Mouse (Mus musculus) CH12.LX (cell line): ENCODE data around the gene Gm48551. TPM values are rescaled to one million over a fixed set of nuclear protein-coding genes. Genes with fewer than 3 reads are reported as not detected.

Experiments
- DNase-seq: peaks from one replicate; pipeline ENCODE4 v3.0.0-alpha.2; 2013; ENCODE audit errors: extremely low read depth
- H3K27ac ChIP-seq: 2 replicates; pipeline ENCODE4 v1.5.1; 2012; ENCODE audit warnings: low read depth, mild to moderate bottlenecking, control low read depth, moderate library complexity; ENCODE audit not compliant: insufficient read depth
- H3K27me3 ChIP-seq: replicated peaks from 2 replicates; pipeline ENCODE3; 2012; ENCODE audit warnings: inconsistent platforms
- H3K36me3 ChIP-seq, 2 experiments: replicated peaks in 1 of 2; 2 replicates each; pipeline versions ENCODE3 to v1.6.1; 2012; ENCODE audit warnings: inconsistent platforms in 1 of 2, low read length in 1 of 2, mild to moderate bottlenecking in 1 of 2, mixed read lengths in 1 of 2, moderate library complexity in 1 of 2; ENCODE audit not compliant: control insufficient read depth in 1 of 2, insufficient read depth in 1 of 2
- H3K4me1 ChIP-seq, 2 experiments: 2 replicates each; pipeline ENCODE4 v1.6.1; 2012; ENCODE audit warnings: inconsistent platforms in 1 of 2, moderate library complexity in 1 of 2; ENCODE audit not compliant: insufficient read depth in 2 of 2, control insufficient read depth in 1 of 2
- H3K4me2 ChIP-seq: 2 replicates; pipeline ENCODE4 v1.6.1; 2012; ENCODE audit warnings: low read depth, mild to moderate bottlenecking, control low read depth; ENCODE audit not compliant: poor library complexity, insufficient read depth, severe bottlenecking
- H3K4me3 ChIP-seq, 3 experiments: fragments of 150-350 bp in 1 of 3; sonication (generic) in 1 of 3; replicated peaks in 1 of 3; 2 replicates each; pipeline versions ENCODE3 to v1.5.1; 2011 to 2012; ENCODE audit warnings: low read depth in 2 of 3, low read length in 2 of 3, mild to moderate bottlenecking in 2 of 3, moderate library complexity in 2 of 3, control low read depth in 1 of 3, improper control_type of control experiment in 1 of 3, inconsistent platforms in 1 of 3, mixed read lengths in 1 of 3; ENCODE audit not compliant: poor library complexity in 1 of 3
- H3K79me2 ChIP-seq: replicated peaks from 2 replicates; pipeline ENCODE4 v1.6.1; 2012; ENCODE audit warnings: mild to moderate bottlenecking, moderate library complexity; ENCODE audit not compliant: control insufficient read depth, poor library complexity, insufficient read depth, severe bottlenecking; ENCODE audit errors: extremely low read depth
- H3K9ac ChIP-seq: 2 replicates; pipeline ENCODE4 v1.6.1; 2012; ENCODE audit warnings: low read depth, mild to moderate bottlenecking, control low read depth, moderate library complexity; ENCODE audit not compliant: insufficient read depth
- H3K9me3 ChIP-seq: replicated peaks from 2 replicates; pipeline ENCODE3; 2012; ENCODE audit warnings: low read length, inconsistent platforms, mixed read lengths
- CHD1 ChIP-seq: IDR thresholded peaks from 2 replicates; pipeline ENCODE4 v1.6.1; 2012; ENCODE audit warnings: low read depth, low read length, improper control_type of control experiment, inconsistent platforms
- CHD2 ChIP-seq: IDR thresholded peaks from 2 replicates; pipeline ENCODE4 v1.6.1; 2011; ENCODE audit warnings: low read length, improper control_type of control experiment
- CTCF ChIP-seq, 2 experiments: IDR thresholded peaks in 1 of 2; conservative IDR thresholded peaks in 1 of 2; 2 replicates each; pipeline ENCODE4 v1.5.1; 2011 to 2012; ENCODE audit warnings: low read depth in 2 of 2, low read length in 2 of 2, improper control_type of control experiment in 1 of 2, inconsistent platforms in 1 of 2, mild to moderate bottlenecking in 1 of 2, moderate library complexity in 1 of 2
- E2F4 ChIP-seq: IDR thresholded peaks from 2 replicates; pipeline ENCODE4 v1.6.1; 2011; ENCODE audit warnings: low read depth, low read length, improper control_type of control experiment; ENCODE audit not compliant: insufficient replicate concordance
- ELF1 ChIP-seq: IDR thresholded peaks from 2 replicates; pipeline ENCODE4 v1.6.1; 2014; ENCODE audit warnings: low read depth, mild to moderate bottlenecking, inconsistent platforms, low read length, improper control_type of control experiment
- EP300 ChIP-seq: IDR thresholded peaks from 2 replicates; pipeline ENCODE4 v1.6.1; 2011; ENCODE audit warnings: low read length, improper control_type of control experiment
- ETS1 ChIP-seq: conservative IDR thresholded peaks from 2 replicates; pipeline ENCODE4 v1.6.1; 2012; ENCODE audit warnings: low read depth, mild to moderate bottlenecking, inconsistent platforms, low read length, improper control_type of control experiment, moderate library complexity
- GABPA ChIP-seq: IDR thresholded peaks from 2 replicates; pipeline ENCODE4 v1.6.1; 2012; ENCODE audit warnings: low read depth, low read length, improper control_type of control experiment, inconsistent platforms; ENCODE audit not compliant: insufficient replicate concordance
- HCFC1 ChIP-seq: IDR thresholded peaks from 2 replicates; pipeline ENCODE4 v1.6.1; 2012; ENCODE audit warnings: low read depth, mild to moderate bottlenecking, inconsistent platforms, low read length, improper control_type of control experiment
- IRF4 ChIP-seq: IDR thresholded peaks from 2 replicates; pipeline ENCODE4 v1.6.1; 2014; ENCODE audit warnings: low read depth, mild to moderate bottlenecking, inconsistent platforms, low read length, improper control_type of control experiment
- JUN ChIP-seq: IDR thresholded peaks from 2 replicates; pipeline ENCODE4 v1.6.1; 2011; ENCODE audit warnings: low read depth, mild to moderate bottlenecking, low read length, improper control_type of control experiment, moderate library complexity; ENCODE audit not compliant: insufficient read depth
- JUND ChIP-seq: conservative IDR thresholded peaks from 2 replicates; pipeline ENCODE4 v1.6.1; 2011; ENCODE audit warnings: low read depth, low read length, improper control_type of control experiment
- KAT2A ChIP-seq: IDR thresholded peaks from 2 replicates; pipeline ENCODE4 v1.6.1; 2012; ENCODE audit warnings: low read length, improper control_type of control experiment, inconsistent platforms; ENCODE audit not compliant: insufficient replicate concordance
- MAX ChIP-seq: IDR thresholded peaks from 2 replicates; pipeline ENCODE4 v1.6.1; 2011; ENCODE audit warnings: low read length, improper control_type of control experiment
- MEF2A ChIP-seq: IDR thresholded peaks from 2 replicates; pipeline ENCODE4 v1.6.1; 2014; ENCODE audit warnings: low read depth, mild to moderate bottlenecking, inconsistent platforms, low read length, improper control_type of control experiment, borderline replicate concordance
- MXI1 ChIP-seq: IDR thresholded peaks from 2 replicates; pipeline ENCODE4 v1.6.1; 2011; ENCODE audit warnings: mild to moderate bottlenecking, low read depth, low read length, improper control_type of control experiment
- MYC ChIP-seq: IDR thresholded peaks from 2 replicates; pipeline ENCODE4 v1.6.1; 2011; ENCODE audit warnings: low read depth, mild to moderate bottlenecking, improper control_type of control experiment, low read length
- NELFE ChIP-seq: IDR thresholded peaks from 2 replicates; pipeline ENCODE4 v1.6.1; 2011; ENCODE audit warnings: low read depth, low read length, improper control_type of control experiment
- NRF1 ChIP-seq: IDR thresholded peaks from 2 replicates; pipeline ENCODE4 v1.6.1; 2014; ENCODE audit warnings: low read depth, mild to moderate bottlenecking, inconsistent platforms, low read length, improper control_type of control experiment, moderate library complexity
- PAX5 ChIP-seq: IDR thresholded peaks from 2 replicates; pipeline ENCODE4 v1.6.1; 2012; ENCODE audit warnings: low read length, inconsistent platforms, mixed read lengths
- POLR2A ChIP-seq: IDR thresholded peaks from 2 replicates; pipeline ENCODE4 v1.6.1; 2011; ENCODE audit warnings: low read depth, mild to moderate bottlenecking, improper control_type of control experiment, low read length
- POLR2AphosphoS2 ChIP-seq: IDR thresholded peaks from 2 replicates; pipeline ENCODE4 v1.6.1; 2011; ENCODE audit warnings: low read depth, low read length, improper control_type of control experiment
- RAD21 ChIP-seq: IDR thresholded peaks from 2 replicates; pipeline ENCODE4 v1.6.1; 2011; ENCODE audit warnings: low read depth, mild to moderate bottlenecking, low read length, improper control_type of control experiment, moderate library complexity
- RCOR1 ChIP-seq: conservative IDR thresholded peaks from 2 replicates; pipeline ENCODE4 v1.6.1; 2012; ENCODE audit warnings: low read depth, mild to moderate bottlenecking, inconsistent platforms, low read length, improper control_type of control experiment
- SMC3 ChIP-seq: IDR thresholded peaks from 2 replicates; pipeline ENCODE4 v1.6.1; 2011; ENCODE audit warnings: low read depth, low read length, improper control_type of control experiment
- TBP ChIP-seq: conservative IDR thresholded peaks from 2 replicates; pipeline ENCODE4 v1.6.1; 2011; ENCODE audit warnings: low read depth, low read length, improper control_type of control experiment
- TCF12 ChIP-seq: IDR thresholded peaks from 2 replicates; pipeline ENCODE4 v1.6.1; 2014; ENCODE audit warnings: low read depth, mild to moderate bottlenecking, inconsistent platforms, low read length, improper control_type of control experiment
- UBTF ChIP-seq: IDR thresholded peaks from 2 replicates; pipeline ENCODE4 v1.6.1; 2012; ENCODE audit warnings: low read depth, mild to moderate bottlenecking, inconsistent platforms, low read length, improper control_type of control experiment, moderate library complexity
- USF1 ChIP-seq: IDR thresholded peaks from 2 replicates; pipeline ENCODE4 v1.6.1; 2014; ENCODE audit warnings: low read depth, mild to moderate bottlenecking, inconsistent platforms, low read length, improper control_type of control experiment
- ZC3H11A ChIP-seq: IDR thresholded peaks from 2 replicates; pipeline ENCODE4 v1.6.1; 2012; ENCODE audit warnings: low read depth, mild to moderate bottlenecking, inconsistent platforms, low read length, improper control_type of control experiment
- ZKSCAN1 ChIP-seq: IDR thresholded peaks from 2 replicates; pipeline ENCODE4 v1.6.1; 2012; ENCODE audit warnings: low read depth, inconsistent platforms, low read length, improper control_type of control experiment, borderline replicate concordance
- ZMIZ1 ChIP-seq: IDR thresholded peaks from 2 replicates; pipeline ENCODE4 v1.6.1; 2012; ENCODE audit warnings: low read depth, mild to moderate bottlenecking, inconsistent platforms, low read length, improper control_type of control experiment
- ZNF384 ChIP-seq: IDR thresholded peaks from 2 replicates; pipeline ENCODE4 v1.6.1; 2012; ENCODE audit warnings: low read depth, low read length, improper control_type of control experiment, inconsistent platforms
- dilution Hi-C: fragments of 300-500 bp; cut with MboI; formaldehyde crosslinking; loops from 2 replicates; pipeline ENCODE4 v1.14.3; 2020; ENCODE audit warnings: low sequenced_read_pairs; ENCODE audit not compliant: extremely low pct_unique_long_range_greater_than_20kb, extremely low pct_ligation_motif_present
- in situ Hi-C: fragments of 300-500 bp; cut with MboI; formaldehyde crosslinking; loops from 3 replicates; pipeline ENCODE4 v1.14.3; 2019; ENCODE audit warnings: low sequenced_read_pairs, low pct_ligation_motif_present, low pct_unique_long_range_greater_than_20kb, mixed read lengths
- polyA plus RNA-seq: library from polyadenylated mRNA; unstranded; fragments of >175 nt; gene quantifications from 2 replicates; pipeline ENCODE4 v1.2.1, GENCODE M21; 2012; ENCODE audit warnings: low read depth; ENCODE audit not compliant: insufficient read length
- total RNA-seq, 2 experiments: library from RNA; depleted of rRNA; stranded (reverse); fragments of 300-350 nt in 1 of 2; fragments of >200 nt in 1 of 2; gene quantifications; 2 replicates each; pipeline ENCODE4 v1.2.3; 2012 to 2014

Gm48551 gene
- total and polyA plus RNA-seq, 3 experiments: 1.0 to 3.4 (median 1.2) TPM

GRCm38 (mm10) chr10:81428507-81428870 is 44.2 kb downstream of the Gm48551 start:
- Histone ChIP-seq H3K27me3 (peaks cover 36% of the 10 kb centered on the region), H3K9ac (no peak overlapping the region), H3K36me3 (no peaks in the 10 kb centered on the region), H3K79me2 (peaks cover 21% of the 10 kb centered on the region), H3K9me3 (no peaks in the 10 kb centered on the region)
- TF ChIP-seq CHD2 (no peak), NRF1 (no peak), UBTF (no peak)
- TF ChIP-seq, all 38 proteins: peak for 0
- peaks cover 33 to 60% of the 10 kb centered on the region in 2 experiments for H3K4me1 ChIP-seq
- H3K4me2 ChIP-seq: no peak overlapping the region
- no peak for DNase-seq
- no peak overlapping the region for H3K27ac ChIP-seq
- H3K4me3 ChIP-seq: no peak overlapping the region
- dilution Hi-C loops: no loop called here
- in situ Hi-C loops: no loop called here

- Histone ChIP-seq H3K27ac (peak overlapping the region; percentile 95), H3K9me3 (no peaks in the 10 kb centered on the region), H3K9ac (no peak overlapping the region), H3K27me3 (peaks cover 36% of the 10 kb centered on the region), H3K79me2 (peaks cover 21% of the 10 kb centered on the region), H3K4me1 (peaks cover 39 to 66% of the 10 kb centered on the region in 2 experiments), H3K4me3 (peak overlapping the region in 1 of 3 experiments; percentile 0), H3K36me3 (no peaks in the 10 kb centered on the region), H3K4me2 (0 out of 2 replicates have a peak overlapping the region, but pooled peaks have one; percentile 3)
- in situ Hi-C loops: no loop called here
- DNase-seq: peak; percentile 66
- dilution Hi-C loops: no loop called here
- TF ChIP-seq MEF2A (peak; percentile 52; the same call in 1 of the 2 replicates), RAD21 (no peak), CHD1 (no peak), MXI1 (no peak), ETS1 (peak; percentile 89), MAX (0 out of 2 replicates have a peak, but pooled peaks have one; percentile 33), ELF1 (0 out of 2 replicates have a peak, but pooled peaks have one; percentile 3), ZMIZ1 (no peak), IRF4 (peak; percentile 67; the same call in 1 of the 2 replicates), HCFC1 (no peak), MYC (no peak), POLR2A (no peak), ZC3H11A (no peak), USF1 (no peak), TCF12 (peak; percentile 64; the same call in 1 of the 2 replicates), JUN (no peak), ZNF384 (no peak), NELFE (no peak; the same call in 1 of the 2 replicates), PAX5 (no peak), TBP (no peak), UBTF (no peak), CTCF (conservative IDR thresholded peaks at IDR 0.05 in 1 of 2, IDR thresholded peaks at IDR 0.05 in 1 of 2; ENCODE audit: low read depth in 2 of 2, low read length in 2 of 2) (no peak), POLR2AphosphoS2 (peak; percentile 16; the same call in 1 of the 2 replicates), JUND (no peak), GABPA (no peak), CHD2 (peak; percentile 44; the same call in 1 of the 2 replicates), KAT2A (0 out of 2 replicates have a peak, but pooled peaks have one; percentile 30), E2F4 (no peak), EP300 (peak; percentile 62), RCOR1 (peak; percentile 51; the same call in 1 of the 2 replicates), SMC3 (no peak), ZKSCAN1 (no peak)
These were observed 44.8 kb downstream of the Gm48551 start for GRCm38 (mm10) chr10:81429092-81429491.
